Mouse (Mus musculus) gastrocnemius, adult 8-10 months (tissue): Measurements from ENCODE around the gene Rnf225. TPM values are rescaled to one million over a fixed set of nuclear protein-coding genes. Genes with fewer than 3 reads are reported as not detected.
"Not testable (repeated sequence)": the region's sequence is repeated elsewhere in the genome, so short reads cannot be mapped to it uniquely, and the experiment has no call there.

Experiments
- DNase-seq, 2 experiments: peaks; one replicate each; pipeline ENCODE4 v3.0.0; 2022; ENCODE audit warnings: low spot score in 2 of 2
- total RNA-seq, 4 experiments: library from RNA; stranded (reverse); gene quantifications; 2 replicates each; pipeline ENCODE4 v1.2.4; 2022

Rnf225 gene
- under 1 TPM; 0.19 to 0.51 (median 0.42) TPM for total RNA-seq

DNA sequence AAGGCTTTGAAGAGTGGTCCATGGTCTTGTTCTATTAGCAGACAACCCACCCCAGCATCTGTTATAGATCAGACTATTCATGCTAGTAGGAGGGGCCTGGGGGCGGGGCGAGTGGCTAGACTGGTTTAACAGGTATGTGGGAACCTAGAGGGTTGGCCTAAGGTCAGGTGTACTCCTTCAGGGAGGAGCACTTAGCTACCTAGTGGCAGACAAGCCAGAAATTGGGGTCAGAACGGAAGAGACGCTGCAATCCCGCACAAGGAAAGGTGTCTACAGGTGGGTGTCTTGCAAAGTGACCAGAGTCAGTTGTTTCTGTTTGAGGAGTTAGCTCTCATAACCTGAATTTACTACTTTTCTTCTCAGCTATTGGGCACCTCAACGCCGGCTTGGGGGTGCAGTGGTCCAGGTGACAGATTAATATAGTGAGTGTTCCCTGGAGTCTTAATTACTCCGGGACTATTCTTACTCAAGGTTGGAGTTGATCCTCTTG is at the start of gene Rnf225:
Rnf225 (plus strand) TSS at position 226 of the 490 bp plus-strand sequence.
- no peak for DNase-seq

- DNase-seq, result no peak
These were observed 47.2 kb upstream of the Rnf225 start for GRCm38 (mm10) chr7:12880036-12880435.

DNA sequence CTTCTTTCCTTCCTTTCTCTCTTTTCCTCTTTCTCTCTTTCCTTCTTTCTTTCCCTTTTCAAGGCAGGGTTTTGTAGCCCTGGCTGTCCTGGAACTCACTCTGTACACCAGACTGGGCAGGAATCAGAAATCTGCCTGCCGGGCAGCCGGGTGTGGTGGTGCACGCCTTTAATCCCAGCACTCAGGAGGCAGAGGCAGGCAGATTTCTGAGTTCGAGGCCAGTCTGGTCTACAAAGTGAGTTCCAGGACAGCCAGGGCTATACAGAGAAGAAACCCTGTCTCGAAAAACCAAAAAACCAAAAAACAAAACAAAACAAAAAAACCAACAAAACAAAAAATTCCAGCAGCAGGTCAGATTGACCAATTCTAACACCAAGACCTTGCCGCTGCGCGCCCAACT is 46.7 kb upstream of the Rnf225 start:
- DNase-seq, result not testable (repeated sequence)

GRCm38 (mm10) chr7:12880911-12881660 is 46.1 kb upstream of the Rnf225 start, which contains the start of gene Zfp128:
Zfp128 (plus strand) TSS chr7:12881177.
- peak; percentile 89 to 91 for DNase-seq

- no peak for DNase-seq
These were observed 40.5 kb upstream of the Rnf225 start for GRCm38 (mm10) chr7:12886563-12887266.

DNA sequence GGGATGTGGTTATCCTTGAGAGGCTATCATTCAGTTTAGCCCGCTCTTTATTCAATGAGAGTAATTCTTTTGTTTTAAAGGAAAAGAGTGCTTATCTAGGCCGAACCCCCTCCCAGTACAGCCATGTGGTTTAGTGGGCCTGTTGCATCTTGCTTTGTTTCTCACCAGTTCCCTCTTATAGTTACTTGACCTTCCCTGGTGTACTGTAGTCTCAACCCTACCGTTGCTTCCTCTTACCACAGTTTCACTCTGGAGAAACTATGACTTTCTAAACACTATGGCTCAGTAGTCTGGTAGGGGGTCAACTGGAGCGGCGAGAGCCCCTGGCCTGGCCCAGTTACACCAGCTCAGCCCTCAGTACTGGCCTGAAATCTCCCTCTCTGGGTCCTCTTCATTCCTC is 39.6 kb upstream of the Rnf225 start:
- DNase-seq, result no peak

DNA sequence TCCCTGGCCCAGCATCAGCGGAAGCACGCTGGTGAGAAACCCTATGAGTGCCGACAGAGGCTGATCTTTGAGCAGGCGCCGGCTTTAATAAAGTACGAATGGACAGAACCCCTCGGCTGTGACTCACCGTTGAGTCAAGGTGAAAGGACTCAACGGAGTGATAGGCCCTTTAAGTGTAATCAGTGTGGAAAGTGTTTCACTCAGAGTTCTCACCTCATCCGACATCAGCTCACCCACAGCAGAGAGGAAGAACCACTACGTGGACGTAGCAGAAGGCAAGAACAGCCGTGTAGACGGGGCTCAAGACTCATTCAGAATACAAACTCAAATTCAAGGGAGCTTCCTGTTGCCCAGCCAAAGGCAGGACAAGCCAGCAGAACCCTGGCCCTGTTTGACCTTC is 36.3 kb upstream of the Rnf225 start:
- no peak for DNase-seq

GRCm38 (mm10) chr7:12891334-12891733 is 35.9 kb upstream of the Rnf225 start:
- no peak for DNase-seq

DNA sequence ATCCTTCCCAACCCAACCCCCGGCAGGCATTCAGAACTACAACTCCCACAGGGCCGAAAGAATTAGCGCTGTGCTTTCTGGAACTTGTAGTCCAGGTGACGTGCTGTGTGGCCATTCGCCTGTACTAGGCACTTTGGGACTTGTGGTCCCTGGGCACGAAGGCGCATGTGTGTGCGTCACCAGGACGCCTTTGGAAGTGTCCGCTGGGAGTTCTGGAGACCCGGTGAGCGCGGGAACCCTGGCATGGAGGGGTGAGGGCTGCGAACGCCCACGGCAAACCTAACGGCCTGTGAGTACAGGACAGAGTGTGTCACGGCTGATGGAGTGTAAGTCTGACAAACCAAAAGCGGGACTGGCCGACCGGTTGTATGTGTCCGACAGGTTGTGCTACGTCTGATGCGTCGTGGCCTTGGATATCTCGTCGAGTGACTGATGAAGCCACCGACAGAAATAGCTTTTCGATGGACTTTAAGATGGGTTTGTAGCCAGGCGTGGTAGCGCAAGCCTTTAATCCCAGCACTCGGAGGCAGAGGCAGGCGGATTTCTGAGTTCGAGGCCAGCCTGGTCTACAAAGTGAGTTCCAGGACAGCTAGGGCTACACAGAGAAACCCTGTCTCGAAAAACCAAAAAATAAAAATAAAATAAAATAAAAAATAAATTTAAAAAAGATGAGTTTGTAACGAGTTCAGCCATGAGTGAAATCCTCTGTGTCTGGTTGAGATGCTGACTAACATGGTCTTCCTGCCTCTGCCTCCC is 29.4 kb upstream of the Rnf225 start, which contains the start of gene Zscan22:
Zscan22 (plus strand) TSS at position 161 of the 756 bp plus-strand sequence.
- DNase-seq, result peak; percentile 88 to 91

GRCm38 (mm10) chr7:12901517-12901916 is 25.7 kb upstream of the Rnf225 start:
- no peak for DNase-seq

GRCm38 (mm10) chr7:12903623-12904022 is 23.6 kb upstream of the Rnf225 start:
- no peak for DNase-seq

DNA sequence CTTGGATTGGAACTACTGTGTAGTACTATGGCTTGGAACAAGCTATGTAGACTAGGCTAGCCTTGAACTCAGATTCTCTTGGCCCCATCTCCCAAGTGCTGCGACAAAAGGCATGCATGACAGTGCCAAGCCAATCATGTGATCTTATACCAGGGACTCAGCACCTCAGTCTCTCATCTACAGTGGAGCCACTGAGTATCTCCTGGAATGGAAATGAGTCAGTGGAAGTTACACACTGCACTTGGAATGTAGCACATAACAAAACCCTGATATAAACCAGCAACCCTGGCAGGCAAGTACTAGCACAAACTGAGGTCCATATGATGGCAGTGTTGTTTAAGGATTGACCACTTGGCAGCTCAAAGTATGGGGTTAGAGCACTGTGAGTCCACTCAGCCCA is 22.1 kb upstream of the Rnf225 start:
- no peak for DNase-seq

DNA sequence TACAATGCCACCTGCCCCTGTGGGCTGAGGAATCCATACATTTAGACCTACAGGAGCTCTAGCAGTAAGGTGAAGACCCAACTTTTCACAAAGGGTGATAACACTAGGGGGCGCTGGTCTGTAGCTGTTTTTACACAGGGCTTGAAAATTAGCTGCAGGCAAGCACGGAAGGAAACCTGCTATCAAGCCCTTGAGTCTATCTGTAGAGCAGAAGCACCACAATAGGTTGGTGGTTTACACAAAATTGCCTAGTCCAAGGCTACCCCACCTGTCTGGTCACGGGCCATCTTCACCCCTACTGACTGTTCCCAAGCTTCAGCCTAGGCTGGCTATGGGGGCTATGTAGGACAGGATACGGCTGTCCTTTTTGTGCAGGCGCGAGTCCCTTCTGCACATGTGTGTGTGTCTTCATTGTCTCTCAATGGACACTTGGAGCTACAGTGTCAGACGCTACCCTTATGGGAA is 17.7 kb upstream of the Rnf225 start:
- peak; percentile 62 to 68 for DNase-seq

DNA sequence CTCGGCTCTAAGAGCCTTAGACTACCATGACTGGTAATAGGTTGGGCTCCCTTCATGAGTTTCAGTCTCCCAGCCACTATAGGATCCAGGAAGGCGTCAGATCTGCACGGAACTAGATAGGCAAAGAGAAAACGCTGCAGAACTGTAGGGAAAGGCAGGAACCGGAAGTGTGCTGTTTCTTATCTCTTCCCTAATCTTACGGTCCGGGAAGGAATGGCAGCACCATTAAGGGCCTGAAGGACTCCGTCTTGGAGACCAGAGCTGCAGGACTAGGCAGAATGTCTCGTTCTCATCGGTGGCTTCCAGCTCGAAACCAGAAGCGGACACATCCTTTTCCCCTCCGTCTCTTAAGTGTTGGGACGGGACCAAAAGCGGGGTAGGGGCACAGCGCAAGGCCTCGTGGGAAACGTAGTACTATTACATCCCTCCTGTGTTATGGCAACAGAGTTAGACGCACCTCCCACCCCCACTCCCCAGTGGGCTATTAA is 17.0 kb upstream of the Rnf225 start:
- peak; percentile 14 to 33 for DNase-seq

- no peak for DNase-seq
These were observed 13.7 kb upstream of the Rnf225 start for GRCm38 (mm10) chr7:12913556-12913955.

GRCm38 (mm10) chr7:12920495-12920894 is 6.7 kb upstream of the Rnf225 start:
- not testable (repeated sequence) for DNase-seq

GRCm38 (mm10) chr7:12921318-12921704 is 5.9 kb upstream of the Rnf225 start:
- DNase-seq, result no peak

DNA sequence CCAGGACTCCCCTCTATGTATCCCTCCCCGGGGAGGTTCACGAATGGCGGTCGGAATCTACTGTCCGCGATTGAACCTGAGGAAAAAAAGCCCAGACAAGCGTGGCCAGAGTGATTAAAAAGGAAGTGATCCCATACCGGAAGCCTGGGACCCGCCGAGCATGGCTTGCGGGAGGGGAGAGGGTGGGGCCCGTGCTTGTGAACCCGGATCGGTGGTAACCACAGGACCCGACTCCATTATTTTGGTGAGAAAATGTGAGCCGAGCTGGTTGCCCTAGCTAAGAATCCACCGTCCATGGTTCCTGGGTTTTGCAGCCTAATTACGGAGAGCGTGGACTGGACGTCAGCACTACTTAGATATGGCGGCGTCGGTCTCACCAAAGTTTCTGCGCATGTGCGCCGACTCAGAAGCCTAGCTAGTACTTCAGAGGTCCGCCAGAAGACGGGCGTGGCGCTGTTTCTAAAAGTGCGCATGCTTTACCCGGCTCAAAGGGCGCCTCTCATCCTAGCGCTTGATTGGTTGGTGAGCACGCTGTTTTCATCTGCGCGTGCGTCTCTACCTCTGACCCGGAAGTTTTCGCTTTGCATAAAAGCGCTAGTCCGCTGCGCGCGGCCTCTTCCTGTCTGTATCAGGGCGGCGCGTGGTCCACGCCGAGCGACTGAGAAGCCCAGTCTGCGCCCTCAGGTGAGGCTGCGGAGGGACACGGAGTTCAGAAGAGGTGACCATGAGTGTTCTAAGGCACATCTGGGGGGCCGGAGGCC is 5.3 kb upstream of the Rnf225 start, which contains the start of gene Rps5:
Rps5 (plus strand) TSS at position 586 of the 761 bp plus-strand sequence.
- DNase-seq, result peak; percentile 96 to 99

- no peak for DNase-seq
These were observed 4.5 kb upstream of the Rnf225 start for GRCm38 (mm10) chr7:12922729-12923128.

GRCm38 (mm10) chr7:12926316-12926715 is 900 bp upstream of the Rnf225 start:
- no peak for DNase-seq
